Mouse (Mus musculus) spleen, adult 2 months (tissue): ENCODE data around the gene H2-M5. TPM values are rescaled to one million over a fixed set of nuclear protein-coding genes. Genes with fewer than 3 reads are reported as not detected.

Experiments
- DNase-seq, 2 experiments: peaks; one replicate each; pipeline versions ENCODE4 v3.0.0 to v3.0.0-alpha.2; 2012 to 2021; ENCODE audit warnings: low spot score in 2 of 2, low read depth in 1 of 2
- H3K27ac ChIP-seq: fragments of 200-500 bp; 2 replicates; pipeline ENCODE4 v1.5.1; 2012; ENCODE audit warnings: low read length, inconsistent platforms; ENCODE audit not compliant: insufficient read depth
- H3K27me3 ChIP-seq: fragments of 200-500 bp; 2 replicates; pipeline ENCODE4 v1.6.1; 2012; ENCODE audit warnings: mild to moderate bottlenecking, moderate library complexity, low read length, inconsistent platforms; ENCODE audit not compliant: control insufficient read depth, insufficient read depth
- H3K36me3 ChIP-seq: fragments of 200-500 bp; 2 replicates; pipeline ENCODE4 v1.6.1; 2012; ENCODE audit warnings: mild to moderate bottlenecking, low read length, inconsistent platforms; ENCODE audit not compliant: control insufficient read depth, insufficient read depth
- H3K4me1 ChIP-seq: fragments of 200-500 bp; 2 replicates; pipeline ENCODE4 v1.6.1; 2011; ENCODE audit warnings: inconsistent platforms; ENCODE audit not compliant: control insufficient read depth, insufficient read depth, insufficient read length
- H3K4me3 ChIP-seq: fragments of 200-500 bp; 2 replicates; pipeline ENCODE4 v1.5.1; 2011; ENCODE audit warnings: mild to moderate bottlenecking, inconsistent platforms; ENCODE audit not compliant: insufficient read depth, insufficient read length; ENCODE audit errors: extremely low read depth
- CTCF ChIP-seq: fragments of 200-500 bp; IDR thresholded peaks from 2 replicates; pipeline ENCODE4 v1.5.1; 2011; ENCODE audit warnings: mild to moderate bottlenecking, inconsistent platforms; ENCODE audit not compliant: insufficient read depth, insufficient read length, insufficient replicate concordance; ENCODE audit errors: extremely low read depth
- POLR2A ChIP-seq: fragments of 200-500 bp; IDR thresholded peaks from 2 replicates; pipeline ENCODE4 v1.6.1; 2011; ENCODE audit warnings: low read depth, low read length, inconsistent platforms
- WGBS: fragments of 180-500 bp; shearing (Covaris S2); methylation state at CpG from one replicate; pipeline ENCODE4 v1.1.7; 2018; 5-methylcytosine and 5-hydroxymethylcytosine counted together
- polyA plus RNA-seq: library from polyadenylated mRNA; depleted of rRNA; stranded (reverse); fragments of >200 nt; gene quantifications from 2 replicates; pipeline ENCODE4 v1.2.3, GENCODE M21; 2012

H2-M5 gene
- polyA plus RNA-seq, 1 experiment, result 0.48 TPM

- WGBS, result 27% methylated on average over 12 of the region's 12 CpGs
- H3K27me3 ChIP-seq, result no peaks in the 10 kb centered on the region
- H3K36me3 ChIP-seq, result 0 out of 2 replicates have a peak, but pooled peaks cover 1% of the 10 kb centered on the region
- peaks cover 8% of the 10 kb centered on the region for H3K4me1 ChIP-seq
- TF ChIP-seq POLR2A (no peak), CTCF (no peak)
- no peak overlapping the region for H3K27ac ChIP-seq
- H3K4me3 ChIP-seq, result peak overlapping the region; percentile 86
- DNase-seq, result no peak
Measured at GRCm38 (mm10) chr17:36958884-36959283, 30.5 kb downstream of the H2-M5 start.

DNA sequence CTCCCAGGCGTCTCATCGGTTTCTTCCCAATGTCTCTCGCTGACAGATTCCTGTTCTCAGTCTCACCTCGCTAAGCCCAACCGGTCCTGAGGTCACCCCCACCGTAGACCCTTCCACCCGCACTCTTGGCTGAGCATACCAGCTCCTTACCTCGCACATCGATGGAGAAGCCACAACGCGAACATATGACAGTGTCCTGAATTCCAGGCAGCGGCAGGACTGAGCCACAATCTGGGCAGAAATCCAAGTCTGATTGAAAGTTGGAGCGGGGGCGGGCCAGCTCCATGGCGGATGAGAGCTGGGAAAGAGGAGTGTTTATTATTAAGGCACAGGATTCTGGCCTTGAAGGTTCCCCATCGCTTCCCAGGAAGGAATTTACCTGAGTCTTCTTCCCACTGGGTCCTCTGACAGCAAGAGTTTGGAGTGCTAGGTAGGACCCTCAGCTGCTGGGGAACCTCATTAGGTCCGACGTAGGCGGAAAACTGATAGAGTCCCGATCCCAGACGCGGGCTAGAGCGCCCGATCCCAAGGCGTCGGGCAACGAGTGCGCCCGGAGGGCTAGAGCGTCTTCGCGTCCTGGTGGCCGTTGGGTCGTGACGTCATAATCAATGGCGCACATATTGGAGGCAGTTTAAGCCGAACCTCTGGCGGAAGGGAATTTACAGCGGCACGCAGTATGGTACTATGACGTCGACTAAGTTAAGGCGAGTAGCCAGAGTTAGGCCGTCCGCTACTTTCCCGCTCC is 31.2 kb downstream of the H2-M5 start, which contains the start of the genes Znrd1 and Znrd1as:
Gene Znrd1 (minus strand): TSS at position 561 of the 745 bp plus-strand sequence.
Gene Znrd1as (plus strand): TSS at position 594 of the 745 bp plus-strand sequence.
- H3K27me3 ChIP-seq, result no peaks in the 10 kb centered on the region
- H3K27ac ChIP-seq, result peak within 1 kb of the TSS; percentile 59
- no peak; the same call in 1 of the 2 replicates for TF ChIP-seq POLR2A
- TF ChIP-seq CTCF, result no peak
- peaks cover 8% of the 10 kb centered on the region for H3K4me1 ChIP-seq
- H3K36me3 ChIP-seq, result 0 out of 2 replicates have a peak, but pooled peaks cover 1% of the 10 kb centered on the region
- DNase-seq, result peak; percentile 82 to 85
- 2% methylated on average over 46 of the region's 46 CpGs for WGBS
- peak within 1 kb of the TSS; percentile 86 for H3K4me3 ChIP-seq

GRCm38 (mm10) chr17:36953062-36953461 is 36.3 kb downstream of the H2-M5 start:
- H3K36me3 ChIP-seq, result peaks cover 13% of the 10 kb centered on the region
- 87% methylated on average over 1 of the region's 1 CpGs for WGBS
- H3K4me1 ChIP-seq, result peaks cover 3% of the 10 kb centered on the region; the same call in 1 of the 2 replicates
- H3K27me3 ChIP-seq, result no peaks in the 10 kb centered on the region
- DNase-seq, result no peak
- no peak overlapping the region for H3K4me3 ChIP-seq
- TF ChIP-seq POLR2A (no peak), CTCF (no peak)
- H3K27ac ChIP-seq, result no peak overlapping the region

DNA sequence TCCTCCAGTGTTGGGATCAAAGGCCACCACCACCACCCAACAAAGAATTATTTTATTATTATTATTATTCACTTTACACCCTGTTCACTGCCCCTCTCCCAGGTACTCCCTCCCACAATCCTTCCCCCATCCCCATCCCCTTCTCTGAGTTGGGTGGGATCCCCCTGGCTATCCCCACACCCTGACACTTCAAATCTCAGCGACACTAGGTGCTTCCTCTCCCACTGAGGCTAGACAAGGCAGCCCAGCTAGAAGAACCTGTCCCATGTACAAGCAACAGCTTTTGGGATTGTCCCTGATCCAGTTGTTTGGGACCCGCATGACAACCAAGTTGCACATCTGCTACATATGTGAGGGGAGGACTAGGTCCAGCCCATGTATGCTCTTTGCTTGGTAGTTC is 36.7 kb downstream of the H2-M5 start:
- TF ChIP-seq POLR2A (no peak), CTCF (no peak)
- Histone ChIP-seq H3K4me3 (no peak overlapping the region), H3K4me1 (peaks cover 3% of the 10 kb centered on the region; the same call in 1 of the 2 replicates), H3K27me3 (no peaks in the 10 kb centered on the region), H3K27ac (no peak overlapping the region), H3K36me3 (peaks cover 13% of the 10 kb centered on the region)
- WGBS, result 91% methylated on average over 2 of the region's 2 CpGs
- DNase-seq, result no peak

- no peaks in the 10 kb centered on the region; the same call in 1 of the 2 replicates for H3K27me3 ChIP-seq
- peaks cover 3% of the 10 kb centered on the region; the same call in 1 of the 2 replicates for H3K4me1 ChIP-seq
- H3K27ac ChIP-seq, result peak within 1 kb of the TSS; percentile 70
- DNase-seq, result peak; percentile 93 to 98
- peaks cover 13% of the 10 kb centered on the region for H3K36me3 ChIP-seq
- TF ChIP-seq POLR2A (peak; percentile 75), CTCF (no peak)
- peak within 1 kb of the TSS; percentile 58 for H3K4me3 ChIP-seq
- WGBS, result 1% methylated on average over 36 of the region's 36 CpGs
Measured at GRCm38 (mm10) chr17:36950981-36951947, 38.1 kb downstream of the H2-M5 start, which contains the start of gene Ppp1r11. Gene Ppp1r11 (minus strand): TSS chr17:36951741.

- Histone ChIP-seq H3K27me3 (no peaks in the 10 kb centered on the region; the same call in 1 of the 2 replicates), H3K4me1 (peaks cover 3% of the 10 kb centered on the region; the same call in 1 of the 2 replicates)
- 95% methylated on average over 8 of the region's 8 CpGs for WGBS
Measured at GRCm38 (mm10) chr17:36949265-36949664, 40.1 kb downstream of the H2-M5 start.

More at GRCm38 (mm10) chr17:36949265-36949664, 40.1 kb downstream of the H2-M5 start:
- Histone ChIP-seq H3K27ac (no peak overlapping the region), H3K36me3 (peaks cover 12% of the 10 kb centered on the region), H3K4me3 (no peak overlapping the region)
- TF ChIP-seq POLR2A, result no peak
- no peak for TF ChIP-seq CTCF
- no peak for DNase-seq
